17 mouse cellular contexts compared by ENCODE assay signal in genomic region chr7:79255752-79256151, GRCm38 (mm10). TPM values are rescaled to one million over a fixed set of nuclear protein-coding genes. Genes with fewer than 3 reads are reported as not detected.
DNase-seq lines count a peak whose midpoint lies in the region; ATAC-seq and TF ChIP-seq lines count a peak whose summit lies in the region.
"Had no signal": no experiment of that assay in that cellular context is flagged by ENCODE, and none has a peak within 500 bp of the region (broad histone marks: within the 10 kb centered on the region; RNA-seq: fewer than 3 reads in every experiment).

No protein-coding gene starts in this region.

- H3K4me3 ChIP-seq in intestine, postnatal 0 days (ENCODE audit: low read depth, low read length), result no peak overlapping the region
- no peak overlapping the region for H3K4me3 ChIP-seq in intestine, embryonic 15.5 days (replicated peaks)
- no peak overlapping the region for H3K4me3 ChIP-seq in lung, postnatal 0 days (ENCODE audit: low read depth, low read length)
- H3K4me3 ChIP-seq in small intestine, adult 2 months (ENCODE audit: low read depth, low read length), result no peak overlapping the region
- no peak overlapping the region for H3K4me3 ChIP-seq in forebrain, embryonic 16.5 days (replicated peaks; ENCODE audit: low read length)
- H3K4me3 ChIP-seq: erythroblast, embryonic 14.5 days; heart, embryonic 10.5 days; limb, embryonic 15.5 days had no signal

- peak; percentile 53 for TF ChIP-seq CTCF in intestine, postnatal 0 days (IDR thresholded peaks at IDR 0.05; ENCODE audit: low read depth)
- TF ChIP-seq CTCF in lung, postnatal 0 days (IDR thresholded peaks at IDR 0.05), result peak; percentile 35
- TF ChIP-seq CTCF in Patski (IDR thresholded peaks at IDR 0.05), result peak; percentile 50
- TF ChIP-seq CTCF in small intestine, adult 2 months (IDR thresholded peaks at IDR 0.05; ENCODE audit: extremely low read depth, insufficient read length, insufficient replicate concordance, low read depth, low read length), result peak; percentile 37; the same call in 1 of the 2 replicates

- POLR2A ChIA-PET in Patski (lab: Charles Lee), result no interaction called here

- ATAC-seq in intestine, postnatal 0 days, result no peak
- no peak for ATAC-seq in intestine, embryonic 15.5 days
- ATAC-seq in lung, postnatal 0 days, result no peak
- no peak for ATAC-seq in Patski
- ATAC-seq in forebrain, embryonic 16.5 days, result no peak

- in situ Hi-C loops in Patski (cut with MboI; ENCODE audit: low pct_unique_long_range_greater_than_20kb), result no loop called here

- H3K4me2 ChIP-seq in intestine, postnatal 0 days (replicated peaks; ENCODE audit: low read depth), result no peak overlapping the region
- no peak overlapping the region for H3K4me2 ChIP-seq in intestine, embryonic 15.5 days (replicated peaks)
- H3K4me2 ChIP-seq in lung, postnatal 0 days (replicated peaks; ENCODE audit: low read depth, low read length), result no peak overlapping the region
- no peak overlapping the region for H3K4me2 ChIP-seq in forebrain, embryonic 16.5 days (ENCODE audit: low read length)
- H3K4me2 ChIP-seq: limb, embryonic 15.5 days had no signal

- no peak for DNase-seq in lung, postnatal 0 days (ENCODE audit: low spot score)
- no peak for DNase-seq in lung, postnatal 25 days (ENCODE audit: low spot score)
- DNase-seq in Patski (ENCODE audit: low read depth, low spot score), result no peak
- DNase-seq in embryo, embryonic 10.5 days (ENCODE audit: low spot score), result no peak
- DNase-seq: adrenal gland, adult 2 months; B cell, adult 2 months; cerebellum, adult 8-10 months; gastrocnemius, postnatal 14 days; midbrain, embryonic 14.5 days had no signal

- H3K36me3 ChIP-seq in intestine, postnatal 0 days (ENCODE audit: control insufficient read depth, insufficient read depth), result no peaks in the 10 kb centered on the region
- H3K36me3 ChIP-seq in intestine, embryonic 15.5 days, result no peaks in the 10 kb centered on the region
- no peaks in the 10 kb centered on the region for H3K36me3 ChIP-seq in lung, postnatal 0 days (ENCODE audit: insufficient read depth, low read length)
- H3K36me3 ChIP-seq in small intestine, adult 2 months (ENCODE audit: control insufficient read depth, insufficient read depth, low read length), result no peaks in the 10 kb centered on the region
- no peaks in the 10 kb centered on the region for H3K36me3 ChIP-seq in forebrain, embryonic 16.5 days (ENCODE audit: control insufficient read depth, insufficient read depth)
- H3K36me3 ChIP-seq: heart, embryonic 10.5 days; limb, embryonic 15.5 days had no signal

- no peak for TF ChIP-seq POLR2A in small intestine, adult 2 months (IDR thresholded peaks at IDR 0.05; ENCODE audit: low read depth, low read length)

- H3K27ac ChIP-seq in intestine, postnatal 0 days (ENCODE audit: low read depth, low read length), result no peak overlapping the region
- H3K27ac ChIP-seq in intestine, embryonic 15.5 days, result no peak overlapping the region
- no peak overlapping the region for H3K27ac ChIP-seq in lung, postnatal 0 days (ENCODE audit: low read length)
- H3K27ac ChIP-seq in small intestine, adult 2 months (ENCODE audit: insufficient read depth, low read depth, low read length), result peak overlapping the region; percentile 46; the same call in 1 of the 2 replicates
- no peak overlapping the region for H3K27ac ChIP-seq in forebrain, embryonic 16.5 days (ENCODE audit: low read length)
- H3K27ac ChIP-seq: heart, embryonic 10.5 days; limb, embryonic 15.5 days; macrophage had no signal

- H3K9me3 ChIP-seq in intestine, postnatal 0 days (ENCODE audit: control insufficient read depth), result no peaks in the 10 kb centered on the region
- no peaks in the 10 kb centered on the region for H3K9me3 ChIP-seq in intestine, embryonic 15.5 days
- H3K9me3 ChIP-seq in lung, postnatal 0 days (ENCODE audit: low read length), result no peaks in the 10 kb centered on the region
- H3K9me3 ChIP-seq in forebrain, embryonic 16.5 days (ENCODE audit: control insufficient read depth, low read length), result no peaks in the 10 kb centered on the region
- H3K9me3 ChIP-seq: heart, embryonic 10.5 days; limb, embryonic 15.5 days had no signal

- H3K9ac ChIP-seq in intestine, postnatal 0 days (ENCODE audit: low read depth, low read length), result no peak overlapping the region
- H3K9ac ChIP-seq in intestine, embryonic 15.5 days, result no peak overlapping the region
- H3K9ac ChIP-seq in lung, postnatal 0 days (replicated peaks; ENCODE audit: low read depth), result no peak overlapping the region
- H3K9ac ChIP-seq in forebrain, embryonic 16.5 days (replicated peaks; ENCODE audit: low read depth, low read length), result no peak overlapping the region
- H3K9ac ChIP-seq: limb, embryonic 15.5 days had no signal

- no peaks in the 10 kb centered on the region for H3K27me3 ChIP-seq in intestine, postnatal 0 days (replicated peaks; ENCODE audit: control insufficient read depth, insufficient read depth, low read length)
- no peaks in the 10 kb centered on the region for H3K27me3 ChIP-seq in intestine, embryonic 15.5 days (replicated peaks)
- H3K27me3 ChIP-seq in lung, postnatal 0 days (replicated peaks; ENCODE audit: insufficient read depth, low read length), result no peaks in the 10 kb centered on the region
- no peaks in the 10 kb centered on the region for H3K27me3 ChIP-seq in Patski
- H3K27me3 ChIP-seq in small intestine, adult 2 months (ENCODE audit: control insufficient read depth, insufficient read depth, low read length), result no peaks in the 10 kb centered on the region
- no peaks in the 10 kb centered on the region for H3K27me3 ChIP-seq in forebrain, embryonic 16.5 days (replicated peaks; ENCODE audit: control insufficient read depth, insufficient read depth, low read length)
- H3K27me3 ChIP-seq: limb, embryonic 15.5 days had no signal

- TF ChIP-seq EP300 in lung, postnatal 0 days (IDR thresholded peaks at IDR 0.05), result no peak

- H3K4me1 ChIP-seq in intestine, postnatal 0 days (replicated peaks; ENCODE audit: control insufficient read depth, insufficient read depth, low read length), result peaks cover 7% of the 10 kb centered on the region
- 0 out of 2 replicates have a peak, but pooled peaks cover 3% of the 10 kb centered on the region for H3K4me1 ChIP-seq in intestine, embryonic 15.5 days (replicated peaks)
- H3K4me1 ChIP-seq in lung, postnatal 0 days (ENCODE audit: insufficient read depth, low read depth, low read length), result no peaks in the 10 kb centered on the region
- H3K4me1 ChIP-seq in small intestine, adult 2 months (ENCODE audit: control insufficient read depth, insufficient read depth, insufficient read length, low read length), result peaks cover 30% of the 10 kb centered on the region; the same call in 1 of the 2 replicates
- no peaks in the 10 kb centered on the region for H3K4me1 ChIP-seq in forebrain, embryonic 16.5 days (replicated peaks; ENCODE audit: control insufficient read depth, insufficient read depth, low read length)
- H3K4me1 ChIP-seq: heart, embryonic 10.5 days; limb, embryonic 15.5 days had no signal

- CTCF ChIA-PET in Patski (lab: Charles Lee), result interaction anchor here (1.5 to 2.1 kb wide), 3 partner anchors 10 to 93 kb away, joined by 5 to 9 read pairs (median 6); no protein-coding TSS in a partner anchor

- 86% methylated on average over 10 of the region's 10 CpGs for WGBS in intestine, postnatal 0 days
- WGBS in intestine, embryonic 15.5 days, result 83% methylated on average over 10 of the region's 10 CpGs
- 82% methylated on average over 10 of the region's 10 CpGs for WGBS in lung, postnatal 0 days
- WGBS in small intestine, adult 2 months, result 84% methylated on average over 10 of the region's 10 CpGs
- 86% methylated on average over 10 of the region's 10 CpGs for WGBS in forebrain, embryonic 16.5 days

RNA-seq across cellular contexts. Expression of gene Abhd2, which starts 17.2 kb away (rescaled TPM):
- 34.8 and 36.2 TPM in 2 replicates for polyA plus RNA-seq in intestine, postnatal 0 days (2015; fragmentation: Nextera tagmentation; extraction: Ambion mirVana)
- 14.3 and 16.3 TPM in 2 replicates for polyA plus RNA-seq in intestine, embryonic 15.5 days (2015; fragmentation: Nextera tagmentation; extraction: Ambion mirVana)
- 22.8 and 25.2 TPM in 2 replicates for polyA plus RNA-seq in lung, postnatal 0 days (2015; fragmentation: Nextera tagmentation; extraction: Ambion mirVana)
- 60.0 TPM for polyA plus RNA-seq in Patski (2021)
- 40.6 and 103 TPM in 2 replicates for polyA plus RNA-seq in small intestine, adult 2 months (2012; rRNA removed)
- polyA plus RNA-seq in forebrain, embryonic 16.5 days (2015; fragmentation: Nextera tagmentation; extraction: Ambion mirVana), result 23.1 and 26.9 TPM in 2 replicates
